In the genomic region with DNA sequence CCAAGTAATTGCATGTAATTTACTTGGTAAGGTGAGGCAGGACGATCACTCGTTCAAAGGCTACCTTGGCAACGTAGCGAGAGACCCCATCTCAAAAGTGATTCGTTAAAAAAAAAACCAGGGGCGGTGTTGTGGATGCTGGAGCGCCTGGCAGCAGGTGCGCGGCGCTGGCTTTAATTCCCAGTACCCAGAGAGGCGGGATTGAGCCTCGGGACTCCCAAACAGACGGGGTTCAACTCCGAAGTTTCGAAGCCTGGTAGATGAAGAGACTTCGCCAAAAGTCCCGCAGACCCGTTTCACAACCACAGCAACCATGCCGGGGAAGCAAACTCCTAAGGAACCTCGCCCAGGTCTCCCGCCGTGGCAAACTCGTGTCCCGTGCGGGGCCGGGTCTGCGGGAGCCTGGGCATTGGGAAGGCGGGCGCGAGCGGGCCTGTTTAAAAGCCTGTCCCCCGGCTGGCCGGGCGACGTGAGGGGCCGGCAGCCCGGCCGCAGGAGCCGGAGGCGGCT, we compare ENCODE assay signal across 8 mouse cellular contexts. TPM values are rescaled to one million over a fixed set of nuclear protein-coding genes. Genes with fewer than 3 reads are reported as not detected.
A peak's percentile ranks its signal among the peaks of the same experiment; 100 is the strongest.
DNase-seq lines count a peak whose midpoint lies in the region; ATAC-seq and TF ChIP-seq lines count a peak whose summit lies in the region.

No protein-coding gene starts in this region.

- no peak for TF ChIP-seq POLR2A in embryonic fibroblast, embryonic 13.5 days (IDR thresholded peaks at IDR 0.05; ENCODE audit: low read depth, low read length)

- H3K4me1 ChIP-seq in lung, embryonic 16.5 days (replicated peaks; ENCODE audit: control insufficient read depth, insufficient read depth, low read length), result peaks cover 7% of the 10 kb centered on the region
- H3K4me1 ChIP-seq in embryonic fibroblast, embryonic 13.5 days (ENCODE audit: control insufficient read depth, insufficient read depth, low read length), result peaks cover 2% of the 10 kb centered on the region; the same call in 1 of the 2 replicates
- 0 out of 2 replicates have a peak, but pooled peaks cover 3% of the 10 kb centered on the region for H3K4me1 ChIP-seq in intestine, postnatal 0 days (replicated peaks; ENCODE audit: control insufficient read depth, insufficient read depth, low read length)

- H3K27me3 ChIP-seq in lung, embryonic 16.5 days (ENCODE audit: control insufficient read depth, insufficient read depth, low read depth, low read length), result no peaks in the 10 kb centered on the region
- no peaks in the 10 kb centered on the region for H3K27me3 ChIP-seq in intestine, postnatal 0 days (replicated peaks; ENCODE audit: control insufficient read depth, insufficient read depth, low read length)

- peak overlapping the region; percentile 79 for H3K9ac ChIP-seq in lung, embryonic 16.5 days (ENCODE audit: low read length)
- H3K9ac ChIP-seq in intestine, postnatal 0 days (ENCODE audit: low read depth, low read length), result peak overlapping the region; percentile 82

- under 1% methylated on average over 40 of the region's 40 CpGs for WGBS in lung, embryonic 16.5 days
- under 1% methylated on average over 40 of the region's 40 CpGs for WGBS in intestine, postnatal 0 days

- no peaks in the 10 kb centered on the region for H3K36me3 ChIP-seq in lung, embryonic 16.5 days (ENCODE audit: control insufficient read depth, insufficient read depth, low read length)
- H3K36me3 ChIP-seq in intestine, postnatal 0 days (ENCODE audit: control insufficient read depth, insufficient read depth), result no peaks in the 10 kb centered on the region

- H3K4me3 ChIP-seq in lung, embryonic 16.5 days (ENCODE audit: low read length), result peak overlapping the region; percentile 90
- H3K4me3 ChIP-seq in embryonic fibroblast, embryonic 13.5 days (ENCODE audit: insufficient read depth, low read length), result peak overlapping the region; percentile 69
- H3K4me3 ChIP-seq in intestine, postnatal 0 days (ENCODE audit: low read depth, low read length), result peak overlapping the region; percentile 85

- no peaks in the 10 kb centered on the region for H3K9me3 ChIP-seq in lung, embryonic 16.5 days (ENCODE audit: control insufficient read depth, low read length)
- H3K9me3 ChIP-seq in intestine, postnatal 0 days (ENCODE audit: control insufficient read depth), result no peaks in the 10 kb centered on the region

- H3K27ac ChIP-seq in lung, embryonic 16.5 days (ENCODE audit: low read length), result peak overlapping the region; percentile 72
- no peak overlapping the region for H3K27ac ChIP-seq in embryonic fibroblast, embryonic 13.5 days (ENCODE audit: insufficient read depth, low read length)
- H3K27ac ChIP-seq in intestine, postnatal 0 days (ENCODE audit: low read depth, low read length), result peak overlapping the region; percentile 87

- ATAC-seq in lung, embryonic 16.5 days (ENCODE audit: low read depth), result peak; percentile 7
- peak; percentile 2; the same call in 1 of the 2 replicates for ATAC-seq in intestine, postnatal 0 days

- no peak for TF ChIP-seq CTCF in embryonic fibroblast, embryonic 13.5 days (IDR thresholded peaks at IDR 0.05; ENCODE audit: borderline replicate concordance, insufficient read depth, low read length)
- TF ChIP-seq CTCF in intestine, postnatal 0 days (IDR thresholded peaks at IDR 0.05; ENCODE audit: low read depth), result no peak

- peak overlapping the region; percentile 90 for H3K4me2 ChIP-seq in lung, embryonic 16.5 days (ENCODE audit: low read depth, low read length)
- peak overlapping the region; percentile 93 for H3K4me2 ChIP-seq in intestine, postnatal 0 days (replicated peaks; ENCODE audit: low read depth)

- DNase-seq in adrenal gland, postnatal 4 days (ENCODE audit: low spot score in 2 of 2), result peak; percentile 11 to 24
- DNase-seq in adrenal gland, postnatal 14 days, result no peak
- no peak for DNase-seq in lung, postnatal 14 days
- peak; percentile 37 for DNase-seq in mesoderm, embryonic 11.5 days (ENCODE audit: low read depth, low spot score)
- DNase-seq in testis, postnatal 14 days (ENCODE audit: low spot score), result peak; percentile 62

RNA-seq across cellular contexts. Expression of a gene that starts 0.6 kb away (rescaled TPM):
- total RNA-seq in adrenal gland, postnatal 4 days (2021), result 10 to 100 TPM; 22.3 to 28.3 TPM
- total RNA-seq in adrenal gland, postnatal 14 days (2021), result 43.6 and 46.9 TPM in 2 replicates
- 6.9 and 7.7 TPM in 2 replicates for polyA plus RNA-seq in lung, embryonic 16.5 days (2015; fragmentation: Nextera tagmentation; extraction: Ambion mirVana)
- polyA plus RNA-seq in embryonic fibroblast, embryonic 13.5 days (2011; ENCODE audit: insufficient read length, low read depth, missing spikeins), result 20.9 and 28.4 TPM in 2 replicates
- 9.3 and 10.4 TPM in 2 replicates for polyA plus RNA-seq in intestine, postnatal 0 days (2015; fragmentation: Nextera tagmentation; extraction: Ambion mirVana)

RNA-seq across cellular contexts. Expression of a gene that starts 16.1 kb away (rescaled TPM):
- total RNA-seq in adrenal gland, postnatal 4 days (2021), result 10 to 100 TPM; 58.6 to 60.3 TPM
- total RNA-seq in adrenal gland, postnatal 14 days (2021), result 49.0 and 54.0 TPM in 2 replicates
- polyA plus RNA-seq in lung, embryonic 16.5 days (2015; fragmentation: Nextera tagmentation; extraction: Ambion mirVana), result 77.0 and 99.6 TPM in 2 replicates
- polyA plus RNA-seq in embryonic fibroblast, embryonic 13.5 days (2011; ENCODE audit: insufficient read length, low read depth, missing spikeins), result 68.5 and 84.4 TPM in 2 replicates
- polyA plus RNA-seq in intestine, postnatal 0 days (2015; fragmentation: Nextera tagmentation; extraction: Ambion mirVana), result 65.4 TPM in 2 replicates

RNA-seq across cellular contexts. Expression of a gene that starts 16.1 kb away (rescaled TPM):
- 10 to 100 TPM; 16.8 to 17.0 TPM for total RNA-seq in adrenal gland, postnatal 4 days (2021)
- total RNA-seq in adrenal gland, postnatal 14 days (2021), result 14.3 and 14.5 TPM in 2 replicates
- polyA plus RNA-seq in lung, embryonic 16.5 days (2015; fragmentation: Nextera tagmentation; extraction: Ambion mirVana), result 29.6 and 31.6 TPM in 2 replicates
- 18.0 and 18.5 TPM in 2 replicates for polyA plus RNA-seq in embryonic fibroblast, embryonic 13.5 days (2011; ENCODE audit: insufficient read length, low read depth, missing spikeins)
- polyA plus RNA-seq in intestine, postnatal 0 days (2015; fragmentation: Nextera tagmentation; extraction: Ambion mirVana), result 10.6 and 13.1 TPM in 2 replicates

Comparison
In these comparisons a context has a peak if more than half of its experiments do, and no peak if none do; other contexts are left out.
1. DNase-seq: peak in adrenal gland, postnatal 4 days (2 of 2), mesoderm, embryonic 11.5 days (single experiment) and testis, postnatal 14 days (single experiment); none in adrenal gland, postnatal 14 days (single experiment) and lung, postnatal 14 days (single experiment).
2. Peak in every context shown above with its lines, with median percentiles within 50 percentile points of each other: H3K4me3 ChIP-seq.